Comparison of ENCODE assay signal across 9 mouse cellular contexts in the genomic region with DNA sequence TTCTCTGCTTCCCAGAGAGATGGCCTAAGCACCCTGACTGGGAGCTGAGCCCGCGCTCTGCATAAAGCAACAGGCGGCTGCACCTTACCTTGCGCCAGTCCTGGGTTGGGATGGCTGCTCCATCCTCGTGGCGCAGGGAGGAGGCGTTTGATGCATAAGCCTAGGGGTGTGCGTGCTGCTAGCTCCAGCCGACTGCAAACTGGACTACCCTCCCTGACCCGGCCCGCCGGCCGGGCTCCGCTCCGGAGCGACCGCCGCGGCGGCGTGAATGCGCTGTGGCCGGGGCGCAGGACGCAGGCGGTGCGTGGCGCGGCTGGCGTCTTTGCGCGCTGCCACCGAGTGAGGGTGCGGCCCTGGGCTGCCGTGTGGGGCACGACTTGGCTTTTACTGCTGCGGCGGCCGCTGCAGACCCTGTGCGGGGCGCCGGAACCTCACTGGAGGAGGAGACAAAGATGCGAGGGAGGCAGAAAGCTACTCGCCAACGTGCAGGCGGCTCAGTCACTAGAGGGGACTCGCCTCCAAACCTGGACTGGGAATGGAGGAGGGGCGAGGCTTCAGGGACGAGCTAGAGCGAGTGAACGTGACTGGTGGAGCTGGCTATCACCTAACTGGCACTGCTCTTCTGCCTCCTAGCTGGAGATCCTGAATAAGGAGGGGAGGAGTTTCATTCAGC. TPM values are rescaled to one million over a fixed set of nuclear protein-coding genes. Genes with fewer than 3 reads are reported as not detected.
A peak's percentile ranks its signal among the peaks of the same experiment; 100 is the strongest.
DNase-seq lines count a peak whose midpoint lies in the region; ATAC-seq lines count a peak whose summit lies in the region.
"Had no signal": no experiment of that assay in that cellular context is flagged by ENCODE, and none has a peak within 500 bp of the region (broad histone marks: within the 10 kb centered on the region; RNA-seq: fewer than 3 reads in every experiment).

Lrrc3b (minus strand) TSS at position 503 of the 673 bp plus-strand sequence.

- peak within 1 kb of the TSS; percentile 60 for H3K9ac ChIP-seq in intestine, embryonic 14.5 days (ENCODE audit: low read length)
- peak within 1 kb of the TSS; percentile 66 for H3K9ac ChIP-seq in midbrain, embryonic 13.5 days (replicated peaks)

- intact Hi-C loops in gastrocnemius, postnatal 14 days (cut with DNase I; ENCODE audit: low total_unique reads), result no loop called here
- intact Hi-C loops in left cerebral cortex, postnatal 10 days (cut with DNase I), result no loop called here

- no peaks in the 10 kb centered on the region; the same call in 1 of the 2 replicates for H3K4me1 ChIP-seq in intestine, embryonic 14.5 days (replicated peaks; ENCODE audit: control insufficient read depth, insufficient read depth, low read length)
- H3K4me1 ChIP-seq in midbrain, embryonic 13.5 days (replicated peaks), result peaks cover 11% of the 10 kb centered on the region; the same call in 1 of the 2 replicates

- peak; percentile 3 for DNase-seq in CD4-positive, CD25-positive, alpha-beta regulatory T cell, adult 2 months (ENCODE audit: low read depth, low spot score)
- peak; percentile 85 to 87 for DNase-seq in cerebellum, postnatal 36 days
- peak; percentile 9 for DNase-seq in gastrocnemius, postnatal 14 days
- DNase-seq in intestine, embryonic 14.5 days (ENCODE audit: low spot score), result peak; percentile 83
- peak; percentile 59 to 76 for DNase-seq in left cerebral cortex, postnatal 10 days (ENCODE audit: extremely low spot score in 1 of 2, low spot score in 2 of 2)
- DNase-seq in thymus, postnatal 25 days, result peak; percentile 10

- no peak for ATAC-seq in CD4-positive, CD25-positive, alpha-beta regulatory T cell, adult 4 months
- ATAC-seq in intestine, embryonic 14.5 days (replicated peaks; ENCODE audit: low FRiP score, low TSS enrichment, low read depth), result peak; percentile 91
- peak; percentile 95 for ATAC-seq in midbrain, embryonic 13.5 days

- no peaks in the 10 kb centered on the region for H3K36me3 ChIP-seq in intestine, embryonic 14.5 days (ENCODE audit: control insufficient read depth, insufficient read depth, low read length)
- H3K36me3 ChIP-seq in midbrain, embryonic 13.5 days, result no peaks in the 10 kb centered on the region

- H3K27me3 ChIP-seq in intestine, embryonic 14.5 days (replicated peaks; ENCODE audit: control insufficient read depth, insufficient read depth, low read length), result no peaks in the 10 kb centered on the region
- peaks cover 29% of the 10 kb centered on the region for H3K27me3 ChIP-seq in midbrain, embryonic 13.5 days

- WGBS in intestine, embryonic 14.5 days, result under 1% methylated on average over 49 of the region's 51 CpGs
- WGBS in midbrain, embryonic 13.5 days, result under 1% methylated on average over 40 of the region's 51 CpGs

- H3K27ac ChIP-seq in intestine, embryonic 14.5 days (ENCODE audit: low read depth), result peak within 1 kb of the TSS; percentile 65
- H3K27ac ChIP-seq in midbrain, embryonic 13.5 days, result peak within 1 kb of the TSS; percentile 71

- peak within 1 kb of the TSS; percentile 86 for H3K4me2 ChIP-seq in intestine, embryonic 14.5 days (ENCODE audit: low read length)
- H3K4me2 ChIP-seq in midbrain, embryonic 13.5 days (replicated peaks), result peak within 1 kb of the TSS; percentile 83

- no peaks in the 10 kb centered on the region for H3K9me3 ChIP-seq in intestine, embryonic 14.5 days (ENCODE audit: control insufficient read depth, low read length)
- H3K9me3 ChIP-seq in midbrain, embryonic 13.5 days, result no peaks in the 10 kb centered on the region

- peak within 1 kb of the TSS; percentile 63 for H3K4me3 ChIP-seq in intestine, embryonic 14.5 days (ENCODE audit: low read depth, low read length)
- H3K4me3 ChIP-seq in midbrain, embryonic 13.5 days (replicated peaks), result peak within 1 kb of the TSS; percentile 59

RNA-seq across cellular contexts. Expression of gene Lrrc3b, which starts in this region (rescaled TPM):
- polyA plus RNA-seq in CD4-positive, CD25-positive, alpha-beta regulatory T cell, adult 4 months (2017; shearing (Covaris generic)), result not detected
- 1 to 10 TPM; 2.1 to 2.4 TPM for total RNA-seq in gastrocnemius, postnatal 14 days (2021)
- polyA plus RNA-seq in intestine, embryonic 14.5 days (2014; fragmentation: Nextera tagmentation; extraction: Ambion mirVana), result 7.6 and 10.8 TPM in 2 replicates
- 10 to 100 TPM; 18.9 to 22.1 TPM for total RNA-seq in left cerebral cortex, postnatal 10 days (2021)
- polyA plus RNA-seq in midbrain, embryonic 13.5 days (2015; fragmentation: Nextera tagmentation; extraction: Ambion mirVana), result 5.8 and 6.4 TPM in 2 replicates
- total RNA-seq: hematopoietic stem cell, adult 5-6 weeks had no signal

Comparison
In these comparisons a context has a peak if more than half of its experiments do, and no peak if none do; other contexts are left out.
1. RNA of gene Lrrc3b (total RNA-seq): 18.9 to 22.1 TPM in left cerebral cortex, postnatal 10 days; 2.1 to 2.4 TPM in gastrocnemius, postnatal 14 days; every median in the first group is over 4 times any median in the second.
2. DNase-seq: peak in every context shown above with its lines; median percentile 86 in cerebellum, postnatal 36 days; 83 in intestine, embryonic 14.5 days; 68 in left cerebral cortex, postnatal 10 days; 10 in thymus, postnatal 25 days; 9 in gastrocnemius, postnatal 14 days; 3 in CD4-positive, CD25-positive, alpha-beta regulatory T cell, adult 2 months.